24 mouse cellular contexts compared by ENCODE assay signal in genomic region chr15:84303264-84303663, GRCm38 (mm10). TPM values are rescaled to one million over a fixed set of nuclear protein-coding genes. Genes with fewer than 3 reads are reported as not detected.
DNase-seq lines count a peak whose midpoint lies in the region; ATAC-seq and TF ChIP-seq lines count a peak whose summit lies in the region.
"Had no signal": no experiment of that assay in that cellular context is flagged by ENCODE, and none has a peak within 500 bp of the region (broad histone marks: within the 10 kb centered on the region; RNA-seq: fewer than 3 reads in every experiment).

No protein-coding gene starts in this region.

- H3K36me3 ChIP-seq in E14TG2a.4 (ENCODE audit: insufficient read depth, low read length) = peaks cover 53% of the 10 kb centered on the region
- H3K36me3 ChIP-seq in limb, embryonic 10.5 days = peaks cover 29% of the 10 kb centered on the region
- H3K36me3 ChIP-seq in liver, embryonic 15.5 days (replicated peaks) = 0 out of 2 replicates have a peak, but pooled peaks cover 5% of the 10 kb centered on the region
- H3K36me3 ChIP-seq in intestine, embryonic 15.5 days = no peaks in the 10 kb centered on the region
- H3K36me3 ChIP-seq: embryonic facial prominence, embryonic 13.5 days; hindbrain, embryonic 13.5 days; lung, embryonic 15.5 days had no signal

- H3K27ac ChIP-seq in layer of hippocampus, adult 2 months = peak overlapping the region; percentile 44; the same call in 1 of the 2 replicates
- peak overlapping the region; percentile 66; the same call in 1 of the 2 replicates for H3K27ac ChIP-seq in limb, embryonic 10.5 days
- no peak overlapping the region for H3K27ac ChIP-seq in liver, embryonic 15.5 days (replicated peaks)
- H3K27ac ChIP-seq in intestine, embryonic 15.5 days = no peak overlapping the region
- H3K27ac ChIP-seq: embryonic facial prominence, embryonic 13.5 days; forebrain, embryonic 13.5 days; heart, embryonic 15.5 days; lung, embryonic 15.5 days had no signal

- WGBS in limb, embryonic 10.5 days = 76% methylated on average over 10 of the region's 10 CpGs
- 47% methylated on average over 10 of the region's 10 CpGs for WGBS in liver, embryonic 15.5 days (ENCODE audit: insufficient replicate concordance)
- 66% methylated on average over 10 of the region's 10 CpGs for WGBS in intestine, embryonic 15.5 days

- no peak for TF ChIP-seq CTCF in layer of hippocampus, adult 2 months (conservative IDR thresholded peaks at IDR 0.05)
- TF ChIP-seq CTCF in E14TG2a.4 (conservative IDR thresholded peaks at IDR 0.05; ENCODE audit: low read length) = no peak

- H3K4me2 ChIP-seq in liver, embryonic 15.5 days = no peak overlapping the region
- H3K4me2 ChIP-seq in intestine, embryonic 15.5 days (replicated peaks) = no peak overlapping the region
- H3K4me2 ChIP-seq: embryonic facial prominence, embryonic 13.5 days; forebrain, embryonic 13.5 days; heart, embryonic 15.5 days; hindbrain, embryonic 13.5 days; lung, embryonic 15.5 days had no signal

- no peak for DNase-seq in layer of hippocampus, adult 2 months (ENCODE audit: low spot score in 2 of 2)
- DNase-seq in layer of hippocampus, adult 9-10 months (ENCODE audit: low spot score) = no peak
- no peak for DNase-seq in limb, embryonic 10.5 days (ENCODE audit: low spot score)
- no peak for DNase-seq in ovary, adult 18-20 months (ENCODE audit: low spot score)
- DNase-seq: adrenal gland, postnatal 25 days; cerebellum, adult 11-12 months; cerebellum, adult 9-11 months; embryo, embryonic 11 days; gastrocnemius, postnatal 10 days; kidney, adult 11 months; kidney, postnatal 14 days; midbrain, embryonic 14.5 days; right cerebral cortex, postnatal 14 days; thymus, postnatal 4 days had no signal

- H3K9me3 ChIP-seq in E14TG2a.4 (ENCODE audit: low read length) = no peaks in the 10 kb centered on the region
- H3K9me3 ChIP-seq in limb, embryonic 10.5 days (replicated peaks) = no peaks in the 10 kb centered on the region
- H3K9me3 ChIP-seq in liver, embryonic 15.5 days (replicated peaks) = no peaks in the 10 kb centered on the region
- no peaks in the 10 kb centered on the region for H3K9me3 ChIP-seq in intestine, embryonic 15.5 days
- H3K9me3 ChIP-seq: embryonic facial prominence, embryonic 13.5 days; forebrain, embryonic 13.5 days; heart, embryonic 15.5 days; hindbrain, embryonic 13.5 days; lung, embryonic 15.5 days had no signal

- H3K4me1 ChIP-seq in E14TG2a.4 (replicated peaks; ENCODE audit: low read depth, low read length) = peaks cover 59% of the 10 kb centered on the region
- H3K4me1 ChIP-seq in limb, embryonic 10.5 days = peaks cover 57% of the 10 kb centered on the region
- peaks cover 13% of the 10 kb centered on the region for H3K4me1 ChIP-seq in liver, embryonic 15.5 days (replicated peaks)
- peaks cover 38% of the 10 kb centered on the region for H3K4me1 ChIP-seq in intestine, embryonic 15.5 days (replicated peaks)

- no peak overlapping the region for H3K9ac ChIP-seq in liver, embryonic 15.5 days
- no peak overlapping the region for H3K9ac ChIP-seq in intestine, embryonic 15.5 days
- H3K9ac ChIP-seq: embryonic facial prominence, embryonic 13.5 days; forebrain, embryonic 13.5 days; heart, embryonic 15.5 days; hindbrain, embryonic 13.5 days; lung, embryonic 15.5 days had no signal

- ATAC-seq in liver, embryonic 15.5 days (ENCODE audit: insufficient read depth) = 0 out of 2 replicates have a peak, but pooled peaks have one; percentile 12
- ATAC-seq in intestine, embryonic 15.5 days = no peak
- ATAC-seq: CD4-positive, CD25-positive, alpha-beta regulatory T cell, adult 4 months; forebrain, embryonic 13.5 days had no signal

- no peaks in the 10 kb centered on the region for H3K27me3 ChIP-seq in E14TG2a.4 (ENCODE audit: insufficient read depth, low read length)
- peaks cover 10% of the 10 kb centered on the region; the same call in 1 of the 2 replicates for H3K27me3 ChIP-seq in limb, embryonic 10.5 days (ENCODE audit: low read depth, poor library complexity, severe bottlenecking)
- no peaks in the 10 kb centered on the region for H3K27me3 ChIP-seq in liver, embryonic 15.5 days
- no peaks in the 10 kb centered on the region for H3K27me3 ChIP-seq in intestine, embryonic 15.5 days (replicated peaks)
- H3K27me3 ChIP-seq: forebrain, embryonic 13.5 days; heart, embryonic 15.5 days; hindbrain, embryonic 13.5 days; lung, embryonic 15.5 days had no signal

- no peak overlapping the region for H3K4me3 ChIP-seq in layer of hippocampus, adult 2 months
- H3K4me3 ChIP-seq in E14TG2a.4 (replicated peaks; ENCODE audit: low read length) = 0 out of 2 replicates have a peak overlapping the region, but pooled peaks have one; percentile 23
- no peak overlapping the region for H3K4me3 ChIP-seq in limb, embryonic 10.5 days
- H3K4me3 ChIP-seq in liver, embryonic 15.5 days (replicated peaks) = no peak overlapping the region
- H3K4me3 ChIP-seq in intestine, embryonic 15.5 days (replicated peaks) = no peak overlapping the region
- H3K4me3 ChIP-seq: embryonic facial prominence, embryonic 13.5 days; erythroblast, embryonic 14.5 days; forebrain, embryonic 13.5 days; heart, embryonic 15.5 days; hindbrain, embryonic 13.5 days; lung, embryonic 15.5 days had no signal

RNA-seq across cellular contexts. Expression of gene Parvg, which starts 20.6 kb away (rescaled TPM):
- total RNA-seq in layer of hippocampus, adult 2 months (2021) = 10 to 100 TPM; 20.9 to 26.6 TPM
- 0.72 and 0.75 TPM in 2 replicates for polyA plus RNA-seq in limb, embryonic 10.5 days (2016; fragmentation: Nextera tagmentation; extraction: Ambion mirVana)
- 13.1 and 13.8 TPM in 2 replicates for polyA plus RNA-seq in liver, embryonic 15.5 days (2015; fragmentation: Nextera tagmentation; extraction: Ambion mirVana)
- 3.0 and 3.8 TPM in 2 replicates for polyA plus RNA-seq in intestine, embryonic 15.5 days (2015; fragmentation: Nextera tagmentation; extraction: Ambion mirVana)

Comparison
In these comparisons a context has a peak if more than half of its experiments do, and no peak if none do; other contexts are left out.
1. H3K27ac ChIP-seq: peak in layer of hippocampus, adult 2 months (single experiment) and limb, embryonic 10.5 days (single experiment); none in liver, embryonic 15.5 days (single experiment) and intestine, embryonic 15.5 days (single experiment).